Mouse (Mus musculus) lung, postnatal 0 days (tissue): ENCODE data around the gene Ckap2.

Experiments
- CTCF ChIP-seq: IDR thresholded peaks from 2 replicates; pipeline ENCODE4 v1.5.1; 2016; ENCODE audit warnings: antibody characterized with exemption, mild to moderate bottlenecking
- EP300 ChIP-seq: IDR thresholded peaks from 2 replicates; pipeline ENCODE4 v1.6.1; 2016; ENCODE audit warnings: antibody characterized with exemption, mild to moderate bottlenecking, control low read depth

GRCm38 (mm10) chr8:22134750-22135135 is 50.9 kb downstream of the Ckap2 start:
- no peak for TF ChIP-seq CTCF
- no peak for TF ChIP-seq EP300
